Mouse (Mus musculus): ENCODE data around the gene Esyt2. TPM values are rescaled to one million over a fixed set of nuclear protein-coding genes. Genes with fewer than 3 reads are reported as not detected.
A peak's percentile ranks its signal among the peaks of the same experiment; 100 is the strongest.

Esyt2 gene
- polyA plus RNA-seq (2012; ENCODE audit: insufficient read depth, insufficient read length, missing spikeins): 26.4 and 34.0 TPM in 2 replicates

DNA sequence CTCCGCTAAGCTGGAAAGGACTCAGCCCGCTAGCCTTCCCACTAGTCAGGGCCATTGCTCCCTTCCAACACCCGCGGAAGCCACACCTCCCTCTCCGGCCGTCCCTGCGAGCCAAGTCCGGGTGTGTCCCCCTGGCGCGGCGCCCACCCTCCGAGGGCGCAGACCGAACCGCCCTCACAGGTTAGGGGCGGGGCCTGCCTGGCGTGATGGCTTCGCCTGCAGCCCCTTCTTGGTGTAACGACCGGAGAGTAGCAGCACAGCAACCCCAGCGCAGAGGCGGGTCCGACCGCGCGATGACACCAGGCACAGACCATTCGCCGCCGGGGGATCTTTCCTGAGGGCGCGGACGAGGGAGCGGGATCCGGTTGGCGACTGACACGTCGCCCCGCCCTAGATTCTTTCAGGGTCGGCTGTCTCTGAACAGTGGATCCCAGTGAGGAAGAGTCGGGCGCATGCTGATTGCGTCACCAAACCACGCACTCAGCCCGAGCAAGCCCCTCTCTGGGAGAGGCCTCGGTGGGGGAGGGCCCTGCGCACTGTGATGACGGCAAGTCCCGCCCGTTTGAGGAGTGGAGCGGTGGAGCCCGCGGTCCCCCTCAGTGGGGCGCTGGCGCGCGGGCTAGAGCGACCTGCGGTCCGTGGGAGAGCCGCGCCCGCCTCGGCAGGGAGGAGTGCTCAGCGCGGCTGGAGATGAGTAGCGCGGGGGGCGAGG is at the start of gene Esyt2:
Gene Esyt2 (plus strand): TSS at position 544 of the 712 bp plus-strand sequence.
- TF ChIP-seq CTCF (IDR thresholded peaks at IDR 0.05; ENCODE audit: low read depth, low read length): no peak
- peak; percentile 92; the same call in 1 of the 2 replicates for TF ChIP-seq POLR2A (IDR thresholded peaks at IDR 0.05; ENCODE audit: borderline replicate concordance, low read depth, low read length)
- Histone ChIP-seq H3K4me1 (ENCODE audit: control insufficient read depth, insufficient read depth, low read length) (peaks cover 9% of the 10 kb centered on the region), H3K4me3 (ENCODE audit: insufficient read depth, low read length) (peak within 1 kb of the TSS; percentile 78), H3K27ac (ENCODE audit: insufficient read depth, low read depth, low read length) (peak within 1 kb of the TSS; percentile 94)

DNA sequence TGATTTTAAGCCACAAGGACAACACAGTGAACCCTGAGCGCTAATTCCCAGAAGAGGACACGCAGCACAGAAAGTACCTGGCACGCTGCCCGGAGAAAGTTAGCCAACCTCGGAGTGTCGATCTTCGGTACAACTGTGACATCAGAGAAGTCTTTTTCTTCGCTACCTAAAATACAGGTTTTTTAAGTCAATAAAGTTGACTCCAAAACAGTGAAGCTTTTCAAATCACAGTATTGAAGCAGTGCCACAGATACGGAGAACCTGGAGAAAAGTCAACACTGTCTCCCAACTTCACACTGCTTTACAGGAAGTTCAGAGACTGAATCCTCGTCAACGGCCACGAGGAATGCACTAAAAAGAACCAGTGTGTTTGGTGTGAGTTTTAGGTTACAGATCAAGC is 49.4 kb upstream of the Esyt2 start:
- H3K4me1 ChIP-seq (ENCODE audit: control insufficient read depth, insufficient read depth, low read length): no peaks in the 10 kb centered on the region
- no peak for TF ChIP-seq POLR2A (IDR thresholded peaks at IDR 0.05; ENCODE audit: borderline replicate concordance, low read depth, low read length)
- H3K4me3 ChIP-seq (ENCODE audit: insufficient read depth, low read length): no peak overlapping the region
- no peak overlapping the region for H3K27ac ChIP-seq (ENCODE audit: insufficient read depth, low read depth, low read length)

DNA sequence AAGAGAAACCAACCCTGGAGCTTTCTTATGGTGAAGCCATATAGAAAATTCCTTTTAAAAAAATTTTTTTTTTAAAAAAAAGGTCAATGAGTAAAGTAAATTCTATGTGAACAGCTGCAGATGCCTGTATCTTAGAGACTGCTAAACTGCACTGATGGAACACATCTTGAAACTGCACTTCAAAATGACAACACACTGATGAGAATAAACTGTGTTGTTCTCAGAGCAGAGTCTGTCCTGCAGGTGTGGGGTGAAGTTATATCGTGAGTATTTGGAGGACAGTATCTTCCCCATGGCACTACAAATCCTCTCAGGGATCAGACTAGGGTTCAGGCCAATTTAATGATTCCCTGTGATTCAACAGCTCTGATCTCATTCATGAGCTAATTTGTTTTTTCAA is 48.9 kb upstream of the Esyt2 start:
- Histone ChIP-seq H3K4me3 (ENCODE audit: insufficient read depth, low read length) (no peak overlapping the region), H3K27ac (ENCODE audit: insufficient read depth, low read depth, low read length) (no peak overlapping the region), H3K4me1 (ENCODE audit: control insufficient read depth, insufficient read depth, low read length) (no peaks in the 10 kb centered on the region)
- TF ChIP-seq CTCF (IDR thresholded peaks at IDR 0.05; ENCODE audit: low read depth, low read length) (no peak), POLR2A (IDR thresholded peaks at IDR 0.05; ENCODE audit: borderline replicate concordance, low read depth, low read length) (no peak)

DNA sequence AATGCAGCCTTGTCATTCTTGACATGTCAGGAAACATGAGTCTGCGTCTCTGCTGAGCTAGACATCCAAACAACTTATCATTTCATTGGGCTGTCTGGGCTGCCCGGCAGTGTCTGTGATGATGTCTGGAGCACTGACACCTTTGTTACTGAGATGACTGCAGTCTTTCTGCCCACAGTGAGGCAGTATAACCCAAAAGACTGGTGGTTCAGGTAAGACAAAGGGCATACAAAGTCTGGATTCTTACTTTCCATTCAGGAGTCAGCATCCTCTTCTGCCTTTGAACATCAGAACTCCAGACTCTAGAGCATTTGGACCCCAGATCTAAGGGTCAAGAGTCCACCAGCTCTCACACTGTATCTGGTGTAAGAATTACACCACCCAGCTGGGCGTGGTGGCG is 45.6 kb upstream of the Esyt2 start:
- Histone ChIP-seq H3K27ac (ENCODE audit: insufficient read depth, low read depth, low read length) (no peak overlapping the region), H3K4me3 (ENCODE audit: insufficient read depth, low read length) (no peak overlapping the region), H3K4me1 (ENCODE audit: control insufficient read depth, insufficient read depth, low read length) (no peaks in the 10 kb centered on the region)
- TF ChIP-seq CTCF (IDR thresholded peaks at IDR 0.05; ENCODE audit: low read depth, low read length): no peak
- no peak for TF ChIP-seq POLR2A (IDR thresholded peaks at IDR 0.05; ENCODE audit: borderline replicate concordance, low read depth, low read length)

DNA sequence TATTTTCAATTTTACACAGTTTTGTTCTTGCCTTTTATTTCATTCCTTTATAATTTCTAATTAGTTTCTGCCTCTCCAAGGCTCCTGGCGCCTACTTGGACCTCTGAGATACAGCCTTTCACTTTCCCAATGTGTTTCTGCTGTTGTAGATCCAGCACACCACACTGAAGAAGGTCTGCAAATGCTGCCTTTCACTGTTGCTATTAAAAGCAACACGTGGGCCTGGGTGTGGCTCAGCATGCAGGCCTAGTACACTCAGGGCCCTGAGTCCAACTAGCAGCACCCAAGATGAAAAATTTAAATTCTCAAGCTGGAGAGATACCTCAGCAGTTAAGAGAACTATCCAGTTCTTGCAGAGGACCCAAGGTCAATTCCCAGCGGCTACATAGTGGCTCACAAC is 44.3 kb upstream of the Esyt2 start:
- no peak overlapping the region for H3K27ac ChIP-seq (ENCODE audit: insufficient read depth, low read depth, low read length)
- H3K4me1 ChIP-seq (ENCODE audit: control insufficient read depth, insufficient read depth, low read length): no peaks in the 10 kb centered on the region
- TF ChIP-seq POLR2A (IDR thresholded peaks at IDR 0.05; ENCODE audit: borderline replicate concordance, low read depth, low read length) (no peak), CTCF (IDR thresholded peaks at IDR 0.05; ENCODE audit: low read depth, low read length) (no peak)
- no peak overlapping the region for H3K4me3 ChIP-seq (ENCODE audit: insufficient read depth, low read length)

DNA sequence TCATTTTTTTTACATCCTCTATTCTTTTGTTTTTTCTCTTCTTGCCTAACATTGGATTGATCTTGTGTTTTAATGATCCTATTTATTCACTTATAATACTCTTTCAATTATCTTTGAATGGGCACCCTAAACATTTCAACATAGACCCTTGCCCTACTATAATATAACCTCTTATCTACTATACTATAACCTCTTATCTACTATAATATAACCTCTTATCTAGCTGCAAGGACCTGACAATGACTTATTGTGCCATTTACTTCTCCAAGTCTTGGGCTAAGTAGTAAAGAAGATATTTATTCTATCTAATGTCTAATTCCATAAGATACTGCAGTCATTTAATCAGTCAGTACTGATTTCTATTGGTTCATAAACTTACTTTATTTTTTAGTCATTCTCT is 42.6 kb upstream of the Esyt2 start:
- Histone ChIP-seq H3K27ac (ENCODE audit: insufficient read depth, low read depth, low read length) (no peak overlapping the region), H3K4me3 (ENCODE audit: insufficient read depth, low read length) (no peak overlapping the region), H3K4me1 (ENCODE audit: control insufficient read depth, insufficient read depth, low read length) (no peaks in the 10 kb centered on the region)
- TF ChIP-seq POLR2A (IDR thresholded peaks at IDR 0.05; ENCODE audit: borderline replicate concordance, low read depth, low read length) (no peak), CTCF (IDR thresholded peaks at IDR 0.05; ENCODE audit: low read depth, low read length) (no peak)

DNA sequence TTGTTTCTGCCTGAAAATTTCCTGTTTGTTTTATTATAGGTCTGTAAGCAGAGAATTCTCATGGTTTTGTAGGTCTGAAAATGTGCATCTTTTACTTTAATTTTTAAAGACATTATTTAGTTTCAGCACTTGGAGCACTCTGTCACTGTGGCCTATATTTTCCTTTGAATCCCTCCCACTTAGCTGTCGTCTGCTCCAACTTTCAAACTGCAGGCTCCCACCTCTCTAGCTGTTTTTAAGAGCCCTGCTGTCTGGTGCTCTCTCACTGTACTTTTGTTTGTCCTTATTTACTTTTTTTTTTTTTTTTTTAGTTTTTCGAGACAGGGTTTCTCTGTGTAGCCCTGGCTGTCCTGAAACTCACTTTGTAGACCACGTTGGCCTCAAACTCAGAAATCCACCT is 42.2 kb upstream of the Esyt2 start:
- no peak overlapping the region for H3K27ac ChIP-seq (ENCODE audit: insufficient read depth, low read depth, low read length)
- no peak overlapping the region for H3K4me3 ChIP-seq (ENCODE audit: insufficient read depth, low read length)
- no peak for TF ChIP-seq POLR2A (IDR thresholded peaks at IDR 0.05; ENCODE audit: borderline replicate concordance, low read depth, low read length)
- TF ChIP-seq CTCF (IDR thresholded peaks at IDR 0.05; ENCODE audit: low read depth, low read length): no peak
- H3K4me1 ChIP-seq (ENCODE audit: control insufficient read depth, insufficient read depth, low read length): no peaks in the 10 kb centered on the region

DNA sequence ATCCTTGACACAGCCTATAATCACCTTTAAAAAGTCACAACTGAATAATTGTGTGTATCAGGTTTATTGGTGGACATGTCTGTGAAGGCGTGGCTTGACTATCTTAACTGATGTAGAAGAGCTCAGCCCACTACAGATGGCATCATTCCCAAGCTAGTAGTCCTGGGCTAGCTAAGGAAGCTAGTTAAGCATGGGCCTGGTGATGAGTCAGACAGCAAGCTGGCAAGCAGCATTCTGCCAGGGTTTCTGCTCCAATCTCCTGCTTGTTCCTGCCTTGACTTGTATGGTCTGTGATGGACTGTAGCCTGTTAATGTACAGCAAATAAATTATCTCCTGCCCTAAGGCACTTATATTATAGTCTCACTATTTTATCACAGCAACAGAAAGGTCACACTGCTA is 36.4 kb upstream of the Esyt2 start:
- Histone ChIP-seq H3K4me3 (ENCODE audit: insufficient read depth, low read length) (no peak overlapping the region), H3K27ac (ENCODE audit: insufficient read depth, low read depth, low read length) (no peak overlapping the region), H3K4me1 (ENCODE audit: control insufficient read depth, insufficient read depth, low read length) (0 out of 2 replicates have a peak, but pooled peaks cover 2% of the 10 kb centered on the region)
- no peak for TF ChIP-seq CTCF (IDR thresholded peaks at IDR 0.05; ENCODE audit: low read depth, low read length)
- TF ChIP-seq POLR2A (IDR thresholded peaks at IDR 0.05; ENCODE audit: borderline replicate concordance, low read depth, low read length): no peak

DNA sequence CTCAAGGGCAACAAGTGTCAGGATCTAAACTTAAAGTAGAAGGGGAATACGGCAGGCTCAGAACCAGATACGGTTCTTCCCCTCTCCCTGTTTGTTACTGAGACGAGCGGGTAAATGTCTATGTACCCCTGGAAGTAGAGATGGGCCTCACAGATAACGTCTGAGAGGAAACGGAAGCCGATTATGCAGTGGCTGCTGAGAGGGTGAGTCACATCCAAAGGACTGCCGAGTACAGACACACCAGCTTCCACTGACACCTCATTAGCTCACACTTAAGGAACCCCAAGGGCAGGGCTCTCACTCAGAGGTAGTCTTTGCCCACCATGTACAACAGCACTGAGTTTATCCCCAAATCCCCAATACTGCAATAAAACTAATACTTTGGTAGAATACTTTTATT is 26.3 kb upstream of the Esyt2 start:
- Histone ChIP-seq H3K4me1 (ENCODE audit: control insufficient read depth, insufficient read depth, low read length) (peaks cover 13% of the 10 kb centered on the region), H3K27ac (ENCODE audit: insufficient read depth, low read depth, low read length) (no peak overlapping the region), H3K4me3 (ENCODE audit: insufficient read depth, low read length) (no peak overlapping the region)
- no peak for TF ChIP-seq POLR2A (IDR thresholded peaks at IDR 0.05; ENCODE audit: borderline replicate concordance, low read depth, low read length)

DNA sequence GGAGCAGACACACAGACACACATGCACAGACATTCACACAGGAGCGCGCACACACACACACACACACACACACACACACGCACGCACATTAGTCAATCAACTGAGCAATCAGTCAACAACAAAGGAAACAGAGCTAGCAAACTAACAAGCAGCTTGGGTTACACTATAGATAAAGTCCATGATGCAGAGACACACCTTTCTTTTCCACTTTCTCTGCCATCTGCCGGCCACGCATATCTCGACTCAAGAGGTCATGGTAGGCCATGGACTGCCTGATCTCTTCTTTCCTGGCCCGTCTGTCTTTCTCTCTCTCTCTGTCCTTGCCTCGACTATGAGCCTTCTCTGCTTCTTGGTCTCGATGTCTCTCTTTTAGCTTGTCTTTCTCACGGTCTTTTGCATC is 25.4 kb upstream of the Esyt2 start:
- H3K27ac ChIP-seq (ENCODE audit: insufficient read depth, low read depth, low read length): no peak overlapping the region
- H3K4me3 ChIP-seq (ENCODE audit: insufficient read depth, low read length): no peak overlapping the region
- TF ChIP-seq CTCF (IDR thresholded peaks at IDR 0.05; ENCODE audit: low read depth, low read length) (no peak), POLR2A (IDR thresholded peaks at IDR 0.05; ENCODE audit: borderline replicate concordance, low read depth, low read length) (no peak)
- peaks cover 13% of the 10 kb centered on the region for H3K4me1 ChIP-seq (ENCODE audit: control insufficient read depth, insufficient read depth, low read length)

All from bone marrow macrophage, adult 2 months (primary cell).